Mouse (Mus musculus) monocyte, adult 5-6 weeks (primary cell): Measurements from ENCODE around the gene Psma6. TPM values are rescaled to one million over a fixed set of nuclear protein-coding genes. Genes with fewer than 3 reads are reported as not detected.

Experiments
- ATAC-seq: fragments of 153-309, 156-312 bp; replicated peaks from 2 replicates; pipeline ENCODE4 v1.8.0; 2017; ENCODE audit warnings: mild to moderate bottlenecking; ENCODE audit not compliant: low TSS enrichment, insufficient number of reproducible peaks, severe bottlenecking, poor library complexity, low FRiP score
- total RNA-seq: library from RNA; stranded (forward); fragments of 200-1000, 200-491, 200-594 nt; gene quantifications from 3 replicates; pipeline ENCODE4 v1.2.3, GENCODE M21; 2017

Psma6 gene
- total RNA-seq, 1 experiment from 2014 or later: 325 TPM

GRCm38 (mm10) chr12:55455206-55455605 lies 71.2 kb downstream of the Psma6 start:
- ATAC-seq: no peak

- no peak for ATAC-seq
These were observed 72.1 kb downstream of the Psma6 start for GRCm38 (mm10) chr12:55456136-55456535.

- ATAC-seq: no peak
These were observed 72.9 kb downstream of the Psma6 start for GRCm38 (mm10) chr12:55456893-55457292.

- 0 out of 2 replicates have a peak, but pooled peaks have one; percentile 38 for ATAC-seq
These were observed 75.7 kb downstream of the Psma6 start for GRCm38 (mm10) chr12:55459739-55460138.

GRCm38 (mm10) chr12:55460900-55461299 lies 76.9 kb downstream of the Psma6 start:
- no peak for ATAC-seq

GRCm38 (mm10) chr12:55461767-55462166 lies 77.7 kb downstream of the Psma6 start:
- ATAC-seq: no peak

GRCm38 (mm10) chr12:55462456-55462855 lies 78.4 kb downstream of the Psma6 start:
- ATAC-seq: no peak

- no peak for ATAC-seq
These were observed 79.1 kb downstream of the Psma6 start for GRCm38 (mm10) chr12:55463087-55463486.

- ATAC-seq: no peak
These were observed 80.2 kb downstream of the Psma6 start for GRCm38 (mm10) chr12:55463992-55464845.

- no peak for ATAC-seq
These were observed 80.9 kb downstream of the Psma6 start for GRCm38 (mm10) chr12:55464846-55465361.

GRCm38 (mm10) chr12:55465401-55465983 lies 81.5 kb downstream of the Psma6 start:
- ATAC-seq: peak; percentile 93

- no peak for ATAC-seq
These were observed 82.2 kb downstream of the Psma6 start for GRCm38 (mm10) chr12:55466088-55466701.

- no peak for ATAC-seq
These were observed 82.8 kb downstream of the Psma6 start for GRCm38 (mm10) chr12:55466816-55467215.

GRCm38 (mm10) chr12:55467331-55468180 lies 83.5 kb downstream of the Psma6 start:
- no peak for ATAC-seq

Other genes starting within 250 kb of the Psma6 start
- gene Srp54b, start 229.1 kb upstream of the Psma6 start, total RNA-seq: 54.1 to 132 TPM (median 82.0 TPM) in 3 replicates
- gene 1700047I17Rik2, start 184.6 kb upstream of the Psma6 start, total RNA-seq: 34.3 TPM in 1 of 3 replicates, not detected in the others
- gene Srp54c, start 154.1 kb upstream of the Psma6 start, total RNA-seq: 75.5 to 89.5 TPM (median 85.3 TPM) in 3 replicates
- 3.5 to 7.1 TPM (median 5.1 TPM) in 3 replicates for gene 1110008L16Rik, start 84.6 kb upstream of the Psma6 start, total RNA-seq
- 28.2 to 34.0 TPM (median 32.2 TPM) in 3 replicates for gene Ppp2r3c, start 81.2 kb upstream of the Psma6 start, total RNA-seq
- gene Nfkbia, start 108.4 kb downstream of the Psma6 start, total RNA-seq: 223 to 481 TPM (median 360 TPM) in 3 replicates
- not detected in 3 replicates for gene Aldoart2, start 181.0 kb downstream of the Psma6 start, total RNA-seq
- not detected in 3 replicates for gene Insm2, start 215.2 kb downstream of the Psma6 start, total RNA-seq